8 mouse cellular contexts compared by ENCODE assay signal in the genomic region with DNA sequence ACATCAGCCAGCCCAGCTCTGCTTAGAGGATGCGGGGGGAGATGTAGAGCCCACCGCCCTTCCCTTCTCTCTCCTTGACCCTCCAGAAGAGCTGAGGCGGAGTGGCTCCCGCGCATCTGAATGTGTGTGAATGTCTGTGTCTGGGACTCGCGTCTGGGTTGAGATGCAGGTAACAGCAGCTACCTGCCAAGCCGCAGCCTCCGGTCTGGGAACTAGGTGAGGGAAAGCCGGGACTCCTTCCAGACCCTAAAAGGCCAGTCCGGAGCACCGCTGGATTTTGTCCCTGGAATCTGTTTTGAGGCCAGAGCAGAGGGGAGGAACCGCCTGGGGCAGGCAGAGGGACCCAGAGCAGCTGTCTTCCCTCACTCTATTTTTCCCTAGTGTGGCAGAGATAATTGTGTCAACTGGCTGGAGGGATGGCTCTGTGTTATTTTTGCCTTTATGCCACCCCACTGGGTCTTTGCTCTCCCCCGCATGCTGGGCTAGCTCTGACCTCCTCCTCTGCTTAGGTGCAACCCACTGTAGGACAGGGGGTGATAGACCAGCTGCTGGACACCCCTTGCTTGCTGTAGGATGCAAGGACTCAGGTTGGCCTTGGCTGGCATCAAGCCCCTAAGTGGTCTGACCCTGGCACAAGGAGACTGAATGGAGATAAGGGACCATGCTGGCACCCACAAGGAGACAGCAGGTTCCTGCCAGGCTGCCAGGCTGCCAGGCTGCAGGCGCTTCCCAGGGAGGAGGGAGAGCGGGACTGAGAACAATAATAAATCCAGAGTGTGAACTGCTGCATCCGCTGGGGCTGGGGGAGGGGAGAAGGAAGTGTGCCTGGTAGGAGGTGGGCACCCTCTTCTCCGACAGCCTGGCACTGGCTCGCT. TPM values are rescaled to one million over a fixed set of nuclear protein-coding genes. Genes with fewer than 3 reads are reported as not detected.
DNase-seq lines count a peak whose midpoint lies in the region; ATAC-seq and TF ChIP-seq lines count a peak whose summit lies in the region.

No protein-coding gene starts in this region.

- no peaks in the 10 kb centered on the region for H3K9me3 ChIP-seq in heart, embryonic 12.5 days (replicated peaks)
- H3K9me3 ChIP-seq in lung, postnatal 0 days (ENCODE audit: low read length): no peaks in the 10 kb centered on the region
- H3K9me3 ChIP-seq in stomach, embryonic 16.5 days (replicated peaks; ENCODE audit: control insufficient read depth, low read length): no peaks in the 10 kb centered on the region

- 8% methylated on average over 19 of the region's 19 CpGs for WGBS in heart, embryonic 12.5 days
- WGBS in lung, postnatal 0 days: 8% methylated on average over 17 of the region's 19 CpGs
- WGBS in stomach, embryonic 16.5 days: 8% methylated on average over 19 of the region's 19 CpGs

- peaks cover 6% of the 10 kb centered on the region; the same call in 1 of the 2 replicates for H3K27me3 ChIP-seq in heart, embryonic 12.5 days (replicated peaks)
- no peaks in the 10 kb centered on the region for H3K27me3 ChIP-seq in lung, postnatal 0 days (replicated peaks; ENCODE audit: insufficient read depth, low read length)
- peaks cover 4% of the 10 kb centered on the region; the same call in 1 of the 2 replicates for H3K27me3 ChIP-seq in stomach, embryonic 16.5 days (ENCODE audit: control insufficient read depth, insufficient read depth, low read length)

- peaks cover 28% of the 10 kb centered on the region for H3K4me1 ChIP-seq in heart, embryonic 12.5 days (replicated peaks)
- no peaks in the 10 kb centered on the region; the same call in 1 of the 2 replicates for H3K4me1 ChIP-seq in lung, postnatal 0 days (ENCODE audit: insufficient read depth, low read depth, low read length)
- peaks cover 28% of the 10 kb centered on the region for H3K4me1 ChIP-seq in stomach, embryonic 16.5 days (ENCODE audit: control insufficient read depth, insufficient read depth, low read length)

- DNase-seq in ovary, adult 18-20 months (ENCODE audit: low spot score): peak; percentile 72
- DNase-seq in ovary, postnatal 14 days (ENCODE audit: low spot score): no peak
- peak; percentile 26 for DNase-seq in embryo, embryonic 11 days
- peak; percentile 56 to 58 for DNase-seq in layer of hippocampus, adult 8-10 months (ENCODE audit: low spot score in 2 of 2)
- peak; percentile 39 for DNase-seq in lung, postnatal 0 days (ENCODE audit: low spot score)
- no peak for DNase-seq in T-cell, adult 2 months (ENCODE audit: low spot score)

- H3K4me2 ChIP-seq in heart, embryonic 12.5 days: peak overlapping the region; percentile 73
- peak overlapping the region; percentile 44 for H3K4me2 ChIP-seq in lung, postnatal 0 days (replicated peaks; ENCODE audit: low read depth, low read length)
- H3K4me2 ChIP-seq in stomach, embryonic 16.5 days (ENCODE audit: low read depth, low read length): peak overlapping the region; percentile 53

- TF ChIP-seq EP300 in lung, postnatal 0 days (IDR thresholded peaks at IDR 0.05): no peak

- H3K9ac ChIP-seq in heart, embryonic 12.5 days: peak overlapping the region; percentile 66
- no peak overlapping the region; the same call in 1 of the 2 replicates for H3K9ac ChIP-seq in lung, postnatal 0 days (replicated peaks; ENCODE audit: low read depth)
- peak overlapping the region; percentile 63 for H3K9ac ChIP-seq in stomach, embryonic 16.5 days (ENCODE audit: low read length)

- no peak for TF ChIP-seq CTCF in lung, postnatal 0 days (IDR thresholded peaks at IDR 0.05)

- H3K27ac ChIP-seq in heart, embryonic 12.5 days (ENCODE audit: poor library complexity, severe bottlenecking): peak overlapping the region; percentile 13; the same call in 1 of the 2 replicates
- peak overlapping the region; percentile 38; the same call in 1 of the 2 replicates for H3K27ac ChIP-seq in lung, postnatal 0 days (ENCODE audit: low read length)
- H3K27ac ChIP-seq in stomach, embryonic 16.5 days (ENCODE audit: low read length): peak overlapping the region; percentile 78

- H3K4me3 ChIP-seq in heart, embryonic 12.5 days: peak overlapping the region; percentile 46
- peak overlapping the region; percentile 25 for H3K4me3 ChIP-seq in lung, postnatal 0 days (ENCODE audit: low read depth, low read length)
- peak overlapping the region; percentile 55 for H3K4me3 ChIP-seq in stomach, embryonic 16.5 days (replicated peaks; ENCODE audit: low read length)

- peak; percentile 4; the same call in 1 of the 2 replicates for ATAC-seq in heart, embryonic 12.5 days (ENCODE audit: insufficient number of reproducible peaks, low FRiP score)
- ATAC-seq in lung, postnatal 0 days: peak; percentile 29
- peak; percentile 1; the same call in 1 of the 2 replicates for ATAC-seq in stomach, embryonic 16.5 days (ENCODE audit: insufficient read depth, low FRiP score)

- no peaks in the 10 kb centered on the region for H3K36me3 ChIP-seq in heart, embryonic 12.5 days
- H3K36me3 ChIP-seq in lung, postnatal 0 days (ENCODE audit: insufficient read depth, low read length): no peaks in the 10 kb centered on the region
- H3K36me3 ChIP-seq in stomach, embryonic 16.5 days (ENCODE audit: control insufficient read depth, insufficient read depth, low read length): no peaks in the 10 kb centered on the region

RNA-seq across cellular contexts. Expression of gene Csdc2, which starts 0.8 kb away (rescaled TPM):
- polyA plus RNA-seq in heart, embryonic 12.5 days (2016; fragmentation: Nextera tagmentation; extraction: Ambion mirVana): 6.2 and 6.3 TPM in 2 replicates
- total RNA-seq in layer of hippocampus, adult 8-10 months (2022): 10 to 100 TPM; 63.2 to 67.4 (median 65.9) TPM
- 3.8 TPM in 2 replicates for polyA plus RNA-seq in lung, postnatal 0 days (2015; fragmentation: Nextera tagmentation; extraction: Ambion mirVana)
- 17.1 and 18.2 TPM in 2 replicates for polyA plus RNA-seq in stomach, embryonic 16.5 days (2015; fragmentation: Nextera tagmentation; extraction: Ambion mirVana)

RNA-seq across cellular contexts. Expression of gene Polr3h, which starts 11.3 kb away (rescaled TPM):
- polyA plus RNA-seq in heart, embryonic 12.5 days (2016; fragmentation: Nextera tagmentation; extraction: Ambion mirVana): 106 and 121 TPM in 2 replicates
- 10 to 100 TPM; 39.5 to 50.1 (median 47.8) TPM for total RNA-seq in layer of hippocampus, adult 8-10 months (2022)
- polyA plus RNA-seq in lung, postnatal 0 days (2015; fragmentation: Nextera tagmentation; extraction: Ambion mirVana): 41.8 and 43.1 TPM in 2 replicates
- 58.6 and 70.1 TPM in 2 replicates for polyA plus RNA-seq in stomach, embryonic 16.5 days (2015; fragmentation: Nextera tagmentation; extraction: Ambion mirVana)

RNA-seq across cellular contexts. Expression of gene Pmm1, which starts 23.4 kb away (rescaled TPM):
- 17.7 and 19.6 TPM in 2 replicates for polyA plus RNA-seq in heart, embryonic 12.5 days (2016; fragmentation: Nextera tagmentation; extraction: Ambion mirVana)
- total RNA-seq in layer of hippocampus, adult 8-10 months (2022): 100 to 1,000 TPM; 190 to 206 (median 199) TPM
- 22.1 and 23.4 TPM in 2 replicates for polyA plus RNA-seq in lung, postnatal 0 days (2015; fragmentation: Nextera tagmentation; extraction: Ambion mirVana)
- polyA plus RNA-seq in stomach, embryonic 16.5 days (2015; fragmentation: Nextera tagmentation; extraction: Ambion mirVana): 31.5 and 32.9 TPM in 2 replicates

RNA-seq across cellular contexts. Expression of gene 1700029P11Rik, which starts 43.0 kb away (rescaled TPM):
- polyA plus RNA-seq in heart, embryonic 12.5 days (2016; fragmentation: Nextera tagmentation; extraction: Ambion mirVana): not detected in 2 replicates
- not detected for total RNA-seq in layer of hippocampus, adult 8-10 months (2022)
- not detected in 2 replicates for polyA plus RNA-seq in lung, postnatal 0 days (2015; fragmentation: Nextera tagmentation; extraction: Ambion mirVana)
- not detected in 2 replicates for polyA plus RNA-seq in stomach, embryonic 16.5 days (2015; fragmentation: Nextera tagmentation; extraction: Ambion mirVana)

RNA-seq across cellular contexts. Expression of gene Xrcc6, which starts 50.3 kb away (rescaled TPM):
- 68.7 and 80.2 TPM in 2 replicates for polyA plus RNA-seq in heart, embryonic 12.5 days (2016; fragmentation: Nextera tagmentation; extraction: Ambion mirVana)
- total RNA-seq in layer of hippocampus, adult 8-10 months (2022): 10 to 100 TPM; 27.4 to 35.4 (median 28.9) TPM
- 19.6 and 24.6 TPM in 2 replicates for polyA plus RNA-seq in lung, postnatal 0 days (2015; fragmentation: Nextera tagmentation; extraction: Ambion mirVana)
- 71.9 and 72.2 TPM in 2 replicates for polyA plus RNA-seq in stomach, embryonic 16.5 days (2015; fragmentation: Nextera tagmentation; extraction: Ambion mirVana)

Comparison
In these comparisons a context has a peak if more than half of its experiments do, and no peak if none do; other contexts are left out.
1. DNase-seq: peak in ovary, adult 18-20 months (single experiment), embryo, embryonic 11 days (single experiment), layer of hippocampus, adult 8-10 months (2 of 2) and lung, postnatal 0 days (single experiment); none in ovary, postnatal 14 days (single experiment) and T-cell, adult 2 months (single experiment).
2. H3K27ac ChIP-seq: peak in every context shown above with its lines; median percentile 78 in stomach, embryonic 16.5 days; 38 in lung, postnatal 0 days; 13 in heart, embryonic 12.5 days.
3. Peak in every context shown above with its lines, with median percentiles within 50 percentile points of each other: ATAC-seq, H3K4me2 ChIP-seq and H3K4me3 ChIP-seq.